Mouse (Mus musculus) midbrain, embryonic 14.5 days (tissue): Measurements from ENCODE around the gene Nckap1. TPM values are rescaled to one million over a fixed set of nuclear protein-coding genes. Genes with fewer than 3 reads are reported as not detected.

ENCODE experiments used
- ATAC-seq: fragments of 200-750 bp; cut with Nextera tagmentation; 2 replicates; pipeline ENCODE4 v1.8.0; 2017; ENCODE audit warnings: moderate number of reproducible peaks, moderate library complexity; ENCODE audit not compliant: low FRiP score, low TSS enrichment
- DNase-seq: peaks from one replicate; pipeline ENCODE4 v3.0.0-alpha.2; 2015
- H3K27ac ChIP-seq: fragments of 300-500 bp; sonication (generic); replicated peaks from 2 replicates; pipeline ENCODE4 v1.5.1; 2014; ENCODE audit warnings: mild to moderate bottlenecking, low read depth, low read length, moderate library complexity
- H3K27me3 ChIP-seq: fragments of 300-500 bp; sonication (generic); 2 replicates; pipeline ENCODE4 v1.6.1; 2014; ENCODE audit warnings: low read length, control low read depth, mixed read lengths; ENCODE audit not compliant: control insufficient read depth, insufficient read depth
- H3K36me3 ChIP-seq: fragments of 300-500 bp; sonication (generic); 2 replicates; pipeline ENCODE4 v1.6.1; 2014; ENCODE audit warnings: low read length, control low read depth; ENCODE audit not compliant: control insufficient read depth, insufficient read depth
- H3K4me1 ChIP-seq: fragments of 300-500 bp; sonication (generic); 2 replicates; pipeline ENCODE4 v1.6.1; 2014; ENCODE audit warnings: mild to moderate bottlenecking, antibody characterized with exemption, low read length, control low read depth; ENCODE audit not compliant: control insufficient read depth, insufficient read depth
- H3K4me2 ChIP-seq: fragments of 300-500 bp; sonication (generic); 2 replicates; pipeline ENCODE4 v1.6.1; 2014; ENCODE audit warnings: mild to moderate bottlenecking, low read length, moderate library complexity
- H3K4me3 ChIP-seq: fragments of 300-500 bp; sonication (generic); replicated peaks from 2 replicates; pipeline ENCODE4 v1.5.1; 2014; ENCODE audit warnings: low read depth, low read length
- H3K9ac ChIP-seq: fragments of 300-500 bp; sonication (generic); replicated peaks from 2 replicates; pipeline ENCODE4 v1.6.1; 2014; ENCODE audit warnings: mild to moderate bottlenecking, low read length, moderate library complexity
- H3K9me3 ChIP-seq: fragments of 300-500 bp; sonication (generic); 2 replicates; pipeline ENCODE4 v1.6.1; 2016; ENCODE audit warnings: low read length, control low read depth, mixed read lengths; ENCODE audit not compliant: control insufficient read depth
- WGBS: fragments of 180-500 bp; shearing (Covaris S2); extraction: QIAGEN DNeasy Blood & Tissue Kit; methylation state at CpG from one replicate; pipeline ENCODE4 v1.1.7; 2014; 5-methylcytosine and 5-hydroxymethylcytosine counted together
- polyA plus RNA-seq: library from polyadenylated mRNA; unstranded; fragments of >200 nt; fragmentation: Nextera tagmentation; extraction: Ambion mirVana; gene quantifications from 2 replicates; pipeline ENCODE4 v1.2.1, GENCODE M21; 2014

Gene Nckap1
- polyA plus RNA-seq, 1 experiment from 2014 or later = 94.7 TPM

DNA sequence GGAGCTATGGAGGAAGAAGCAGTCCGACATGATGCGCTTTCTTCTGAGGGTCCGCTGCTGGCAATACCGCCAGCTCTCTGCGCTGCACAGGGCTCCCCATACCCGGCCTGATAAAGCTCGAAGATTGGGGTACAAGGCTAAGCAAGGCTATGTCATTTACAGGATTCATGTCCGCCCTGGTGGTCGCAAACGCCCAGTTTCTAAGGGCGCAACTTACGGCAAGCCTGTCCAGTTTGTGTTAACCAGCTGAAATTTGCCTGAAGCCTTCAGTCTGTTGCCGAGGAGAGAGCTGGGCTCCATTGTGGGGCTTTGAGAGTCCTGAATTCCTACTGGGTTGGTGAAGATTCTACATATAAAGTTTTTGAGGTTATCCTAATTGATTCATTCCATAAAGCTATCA is 21.6 kb upstream of the Nckap1 start:
- H3K4me1 ChIP-seq = no peaks in the 10 kb centered on the region
- no peak overlapping the region for H3K27ac ChIP-seq
- H3K4me2 ChIP-seq = no peak overlapping the region
- DNase-seq (no peak), ATAC-seq (no peak)
- no peaks in the 10 kb centered on the region for H3K27me3 ChIP-seq
- no peak overlapping the region for H3K4me3 ChIP-seq
- H3K9me3 ChIP-seq = no peaks in the 10 kb centered on the region
- 94% methylated on average over 13 of the region's 13 CpGs for WGBS
- no peak overlapping the region for H3K9ac ChIP-seq
- no peaks in the 10 kb centered on the region for H3K36me3 ChIP-seq

DNA sequence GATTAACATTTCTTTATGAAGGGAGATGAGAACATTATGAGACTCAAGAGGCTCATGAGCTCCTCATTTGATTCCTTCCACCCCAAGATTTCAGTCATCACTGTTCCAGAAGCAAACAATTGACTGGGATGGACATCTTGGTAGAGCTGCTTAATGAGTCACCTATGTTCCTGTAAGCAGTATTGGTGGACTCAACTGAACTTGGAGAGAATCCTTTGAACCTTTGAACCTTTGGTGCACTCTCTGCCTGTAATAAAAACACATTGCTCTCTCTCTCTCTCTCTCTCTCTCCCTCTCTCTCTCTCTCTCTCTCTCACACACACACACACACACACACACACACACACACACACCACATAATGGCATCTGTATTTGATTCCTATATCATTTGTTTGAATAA is 19.4 kb upstream of the Nckap1 start:
- Histone ChIP-seq H3K4me3 (no peak overlapping the region), H3K36me3 (no peaks in the 10 kb centered on the region), H3K9ac (no peak overlapping the region), H3K4me1 (no peaks in the 10 kb centered on the region), H3K27ac (no peak overlapping the region), H3K27me3 (no peaks in the 10 kb centered on the region), H3K9me3 (no peaks in the 10 kb centered on the region), H3K4me2 (no peak overlapping the region)
- ATAC-seq (no peak), DNase-seq (no peak)

DNA sequence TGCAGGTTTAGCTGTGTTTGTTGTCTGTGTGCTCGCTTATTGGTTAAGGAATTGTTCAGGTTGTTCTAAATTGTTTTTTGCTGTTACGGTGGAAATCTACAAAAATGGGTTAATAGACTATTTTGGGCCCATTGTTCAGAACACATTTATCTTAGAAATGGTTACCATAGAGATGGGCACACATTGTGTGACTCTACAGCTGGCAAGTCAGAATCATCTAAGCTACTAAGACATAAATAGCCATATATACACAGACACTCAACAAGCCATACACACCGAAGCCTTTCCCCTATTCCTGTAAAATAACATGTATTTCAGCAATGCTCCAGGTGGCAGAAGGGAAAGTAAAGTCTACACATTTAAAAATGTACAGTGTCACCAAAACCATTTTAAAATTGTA is 18.7 kb upstream of the Nckap1 start:
- 88% methylated on average over 3 of the region's 3 CpGs for WGBS
- Histone ChIP-seq H3K4me3 (no peak overlapping the region), H3K36me3 (no peaks in the 10 kb centered on the region), H3K9ac (no peak overlapping the region), H3K27ac (no peak overlapping the region), H3K4me2 (no peak overlapping the region), H3K4me1 (no peaks in the 10 kb centered on the region), H3K9me3 (no peaks in the 10 kb centered on the region), H3K27me3 (no peaks in the 10 kb centered on the region)
- DNase-seq = no peak
- ATAC-seq = no peak

DNA sequence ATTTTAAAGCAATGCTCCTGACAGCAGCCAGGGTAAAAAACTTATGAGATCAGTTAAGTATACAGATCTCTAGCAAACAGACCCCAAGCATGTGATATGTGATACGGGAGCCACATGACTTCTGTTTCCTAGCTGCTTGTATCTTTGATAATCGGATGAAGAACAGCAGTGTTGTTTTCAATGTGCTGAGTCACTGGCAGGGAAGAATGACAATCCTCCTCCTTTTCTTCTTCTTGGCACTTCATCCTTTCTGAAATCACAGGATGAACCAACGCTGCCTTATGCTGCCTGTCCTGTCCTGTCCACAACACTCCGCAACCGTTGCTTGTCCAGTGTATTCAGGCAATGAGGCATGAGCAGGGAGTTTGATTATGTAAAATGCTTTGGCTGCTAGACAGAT is 15.8 kb upstream of the Nckap1 start:
- H3K27ac ChIP-seq = no peak overlapping the region
- H3K4me3 ChIP-seq = no peak overlapping the region
- H3K4me2 ChIP-seq = no peak overlapping the region
- WGBS = 75% methylated on average over 5 of the region's 5 CpGs
- H3K27me3 ChIP-seq = no peaks in the 10 kb centered on the region
- no peak overlapping the region for H3K9ac ChIP-seq
- H3K4me1 ChIP-seq = no peaks in the 10 kb centered on the region
- H3K9me3 ChIP-seq = no peaks in the 10 kb centered on the region
- H3K36me3 ChIP-seq = no peaks in the 10 kb centered on the region
- ATAC-seq = no peak
- no peak for DNase-seq

DNA sequence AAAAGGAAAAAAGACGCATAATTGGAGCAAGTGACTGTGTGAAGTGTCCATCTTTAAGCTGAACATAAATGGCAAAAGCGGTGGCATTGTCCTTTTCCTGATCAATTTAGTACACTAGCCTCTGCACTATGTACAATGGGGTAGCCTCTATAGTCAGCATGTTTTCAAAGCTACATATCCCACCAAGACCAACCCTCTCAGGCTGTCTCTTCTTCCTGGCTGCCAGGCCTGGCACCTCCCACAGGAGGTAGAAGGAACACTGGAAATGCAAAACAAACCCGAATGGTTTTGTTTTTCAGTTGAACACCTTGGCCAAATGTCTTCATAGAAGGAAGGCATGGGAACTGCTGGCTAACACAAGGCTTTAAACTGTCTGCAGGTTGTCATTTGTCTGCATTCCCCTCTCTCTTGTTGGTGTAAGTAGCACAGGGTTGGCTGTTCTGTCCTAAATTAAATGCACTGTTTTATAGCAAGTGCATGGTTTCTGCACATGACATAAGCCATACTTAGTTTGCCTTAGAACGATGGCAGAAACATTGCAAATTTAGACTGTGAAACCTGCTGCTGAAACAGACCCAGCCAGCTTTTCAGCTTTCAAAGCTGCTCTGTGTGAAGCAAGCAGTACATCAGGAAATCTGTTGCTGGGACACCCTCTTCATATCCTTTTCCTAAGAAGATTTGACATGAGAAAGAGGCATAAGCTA is 13.2 kb upstream of the Nckap1 start:
- H3K4me2 ChIP-seq = no peak overlapping the region
- H3K9ac ChIP-seq = no peak overlapping the region
- no peak for DNase-seq
- no peak overlapping the region for H3K4me3 ChIP-seq
- H3K9me3 ChIP-seq = no peaks in the 10 kb centered on the region
- no peak overlapping the region for H3K27ac ChIP-seq
- H3K4me1 ChIP-seq = no peaks in the 10 kb centered on the region
- 78% methylated on average over 4 of the region's 4 CpGs for WGBS
- no peaks in the 10 kb centered on the region for H3K27me3 ChIP-seq
- ATAC-seq = no peak
- H3K36me3 ChIP-seq = no peaks in the 10 kb centered on the region

DNA sequence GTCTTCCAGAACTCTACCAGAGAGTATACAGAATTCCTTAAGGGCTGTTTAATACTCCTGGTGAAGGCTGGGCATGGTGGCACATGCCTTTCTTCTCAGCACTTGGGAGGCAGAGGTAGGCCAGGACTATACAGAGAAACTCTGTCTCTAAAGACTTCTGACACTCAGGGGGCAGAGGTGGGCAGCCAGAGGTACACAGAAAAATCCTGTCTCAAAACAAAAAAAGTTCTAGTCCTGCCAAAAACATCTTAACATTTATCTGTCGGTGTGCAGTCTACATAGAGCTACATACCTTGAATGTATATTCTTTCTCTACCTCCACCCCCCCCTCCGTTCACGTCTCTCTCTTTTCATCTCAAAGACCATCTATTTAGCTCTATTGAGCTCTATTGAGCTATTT is 1.2 kb upstream of the Nckap1 start:
- H3K4me3 ChIP-seq = no peak overlapping the region
- ATAC-seq (no peak), DNase-seq (no peak)
- H3K4me1 ChIP-seq = peaks cover 16% of the 10 kb centered on the region
- H3K9ac ChIP-seq = no peak overlapping the region
- no peaks in the 10 kb centered on the region for H3K27me3 ChIP-seq
- no peak overlapping the region for H3K27ac ChIP-seq
- no peaks in the 10 kb centered on the region for H3K36me3 ChIP-seq
- no peak overlapping the region for H3K4me2 ChIP-seq
- no peaks in the 10 kb centered on the region for H3K9me3 ChIP-seq
- WGBS = 89% methylated on average over 3 of the region's 3 CpGs

DNA sequence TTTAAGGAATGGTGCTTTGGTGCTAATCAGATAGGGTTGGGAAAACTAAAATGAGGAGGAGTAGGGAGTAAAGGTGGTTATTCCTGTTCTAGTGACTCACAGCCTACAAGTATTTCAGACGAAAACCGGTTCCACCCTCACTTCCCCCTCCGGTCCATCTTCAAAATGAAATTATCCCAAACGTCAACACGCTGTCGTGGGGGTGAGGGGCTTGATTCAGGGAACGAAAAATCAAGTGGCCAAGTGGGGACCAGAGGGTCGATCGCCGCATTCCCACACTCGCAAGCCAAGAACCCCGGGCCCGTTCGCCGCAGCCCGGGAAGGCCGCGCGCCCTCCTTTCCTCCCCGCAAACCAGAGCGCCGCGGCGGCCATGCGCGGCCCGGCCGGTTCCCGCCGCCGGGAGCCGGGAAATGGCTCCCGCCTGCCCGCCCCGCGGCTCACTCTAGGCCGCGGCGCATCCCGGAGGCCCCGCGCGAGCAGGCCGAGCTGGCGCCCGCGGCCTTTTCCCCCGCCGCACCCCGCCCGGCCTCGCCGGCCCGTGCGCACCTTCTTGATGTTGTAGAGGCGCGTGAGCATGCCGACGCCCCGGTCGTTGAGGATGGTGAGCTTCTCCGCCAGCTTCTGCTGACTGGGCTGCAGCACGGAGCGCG is 744 bp downstream of the Nckap1 start:
- peak overlapping the region; percentile 86 for H3K4me3 ChIP-seq
- H3K27me3 ChIP-seq = no peaks in the 10 kb centered on the region
- peaks cover 16% of the 10 kb centered on the region for H3K4me1 ChIP-seq
- peak overlapping the region; percentile 81 for H3K4me2 ChIP-seq
- no peaks in the 10 kb centered on the region for H3K36me3 ChIP-seq
- DNase-seq = peak; percentile 78
- peak overlapping the region; percentile 98 for H3K27ac ChIP-seq
- H3K9me3 ChIP-seq = no peaks in the 10 kb centered on the region
- peak; percentile 77 for ATAC-seq
- under 1% methylated on average over 62 of the region's 65 CpGs for WGBS
- peak overlapping the region; percentile 99 for H3K9ac ChIP-seq

DNA sequence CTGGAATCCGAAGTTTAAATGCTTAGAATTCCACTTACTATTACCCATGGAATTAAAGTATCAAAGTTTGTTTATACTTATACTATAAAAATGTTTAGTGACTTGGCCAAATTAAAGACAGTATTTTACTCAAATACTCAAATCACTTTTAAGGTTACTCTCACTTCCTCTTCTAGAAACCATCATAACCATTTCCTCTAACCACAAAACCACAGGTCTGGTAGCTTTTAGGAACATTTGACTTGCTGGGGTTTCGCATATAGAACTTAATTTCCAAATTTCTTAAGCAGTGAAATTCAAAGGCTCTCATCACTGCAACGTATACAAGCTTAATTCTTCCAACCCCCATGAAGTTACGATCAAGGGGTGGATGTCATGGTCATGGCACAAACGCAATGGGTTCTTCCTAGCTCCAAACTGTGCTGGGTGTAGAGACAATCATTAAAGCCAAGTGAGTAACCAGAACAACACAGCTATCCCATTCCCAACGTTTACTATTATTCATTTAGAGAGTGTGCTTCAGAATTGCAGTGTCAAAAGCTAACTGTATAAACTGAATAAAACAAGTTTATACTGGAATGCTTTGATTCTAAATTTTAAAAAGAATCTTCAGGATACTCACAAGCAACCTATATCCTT is 1.8 kb downstream of the Nckap1 start:
- Histone ChIP-seq H3K4me3 (peak overlapping the region; percentile 86), H3K9me3 (no peaks in the 10 kb centered on the region), H3K27me3 (no peaks in the 10 kb centered on the region), H3K36me3 (no peaks in the 10 kb centered on the region), H3K27ac (no peak overlapping the region), H3K9ac (no peak overlapping the region), H3K4me2 (peak overlapping the region; percentile 81), H3K4me1 (peaks cover 16% of the 10 kb centered on the region)
- DNase-seq = no peak
- ATAC-seq = no peak
- WGBS = 50% methylated on average over 6 of the region's 6 CpGs

DNA sequence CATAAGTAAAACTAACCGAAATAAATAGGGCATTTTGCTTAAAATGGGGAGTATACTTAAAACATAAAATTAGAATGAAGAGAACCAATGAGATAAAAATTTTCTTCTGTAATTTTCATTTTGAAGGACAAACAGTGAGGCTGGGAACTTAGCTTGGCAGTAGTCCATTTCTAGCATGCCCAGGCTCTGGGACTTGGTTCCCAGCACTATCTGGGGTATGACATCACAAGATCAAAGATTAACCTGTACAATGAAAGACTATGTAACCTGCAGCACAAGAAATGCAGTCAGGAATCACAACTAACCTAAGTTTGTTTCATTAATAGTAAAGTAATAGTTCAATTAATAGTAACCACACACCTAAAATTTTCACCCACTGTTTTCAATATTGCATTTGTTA is 3.9 kb downstream of the Nckap1 start:
- ATAC-seq = no peak
- Histone ChIP-seq H3K9ac (no peak overlapping the region), H3K4me1 (peaks cover 16% of the 10 kb centered on the region), H3K27ac (no peak overlapping the region), H3K36me3 (no peaks in the 10 kb centered on the region), H3K9me3 (no peaks in the 10 kb centered on the region), H3K4me3 (no peak overlapping the region), H3K27me3 (no peaks in the 10 kb centered on the region), H3K4me2 (no peak overlapping the region)
- no peak for DNase-seq
- WGBS = 96% methylated on average over 1 of the region's 1 CpGs
